Mouse (Mus musculus): ENCODE data around the gene Qrich1.

Gene Qrich1

DNA sequence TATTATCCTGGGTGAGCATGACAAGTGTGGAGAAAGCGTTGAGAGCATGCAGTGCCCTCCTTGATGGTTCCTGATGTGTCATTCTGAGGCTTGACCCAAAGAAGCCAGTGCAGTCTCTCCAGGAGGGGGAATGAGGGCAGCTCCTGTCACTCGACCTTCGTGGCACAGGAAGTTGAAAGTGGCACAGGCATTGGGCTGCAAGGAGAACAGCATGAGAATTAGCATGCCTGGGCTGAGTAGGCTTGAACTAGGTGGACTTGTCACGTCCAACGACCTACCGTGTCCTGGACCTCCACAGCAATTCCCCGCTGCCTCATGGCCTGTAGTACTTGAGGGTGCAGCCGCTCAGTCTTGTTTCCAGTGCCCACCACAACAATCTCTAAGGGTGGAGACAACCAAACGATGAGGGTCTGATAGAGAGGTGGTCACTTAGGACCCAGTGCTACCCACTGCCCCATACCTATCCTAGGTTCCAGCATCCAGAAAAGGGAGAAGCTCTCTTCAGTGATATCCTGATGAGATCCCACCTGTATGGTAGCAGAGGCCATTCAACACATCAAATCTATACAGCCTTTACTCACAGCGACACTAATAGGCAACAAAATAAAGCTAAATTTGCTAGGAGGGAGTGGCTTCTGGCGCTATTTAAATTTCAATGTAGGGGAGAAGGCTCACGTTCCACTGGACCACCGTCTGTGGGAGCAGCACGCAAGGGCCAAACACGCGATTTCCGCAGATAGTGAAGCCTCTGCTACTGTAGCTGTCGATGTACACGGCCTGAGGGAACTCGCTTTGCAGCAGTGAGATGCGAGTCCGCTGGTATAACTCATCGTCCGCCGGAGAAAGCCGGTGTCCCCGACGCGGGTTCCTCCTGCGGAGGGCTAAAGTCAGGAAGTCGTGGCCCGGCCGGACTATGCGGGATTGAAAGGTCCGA, 49.5 kb downstream of the Qrich1 start:
- DNase-seq = no peak

DNA sequence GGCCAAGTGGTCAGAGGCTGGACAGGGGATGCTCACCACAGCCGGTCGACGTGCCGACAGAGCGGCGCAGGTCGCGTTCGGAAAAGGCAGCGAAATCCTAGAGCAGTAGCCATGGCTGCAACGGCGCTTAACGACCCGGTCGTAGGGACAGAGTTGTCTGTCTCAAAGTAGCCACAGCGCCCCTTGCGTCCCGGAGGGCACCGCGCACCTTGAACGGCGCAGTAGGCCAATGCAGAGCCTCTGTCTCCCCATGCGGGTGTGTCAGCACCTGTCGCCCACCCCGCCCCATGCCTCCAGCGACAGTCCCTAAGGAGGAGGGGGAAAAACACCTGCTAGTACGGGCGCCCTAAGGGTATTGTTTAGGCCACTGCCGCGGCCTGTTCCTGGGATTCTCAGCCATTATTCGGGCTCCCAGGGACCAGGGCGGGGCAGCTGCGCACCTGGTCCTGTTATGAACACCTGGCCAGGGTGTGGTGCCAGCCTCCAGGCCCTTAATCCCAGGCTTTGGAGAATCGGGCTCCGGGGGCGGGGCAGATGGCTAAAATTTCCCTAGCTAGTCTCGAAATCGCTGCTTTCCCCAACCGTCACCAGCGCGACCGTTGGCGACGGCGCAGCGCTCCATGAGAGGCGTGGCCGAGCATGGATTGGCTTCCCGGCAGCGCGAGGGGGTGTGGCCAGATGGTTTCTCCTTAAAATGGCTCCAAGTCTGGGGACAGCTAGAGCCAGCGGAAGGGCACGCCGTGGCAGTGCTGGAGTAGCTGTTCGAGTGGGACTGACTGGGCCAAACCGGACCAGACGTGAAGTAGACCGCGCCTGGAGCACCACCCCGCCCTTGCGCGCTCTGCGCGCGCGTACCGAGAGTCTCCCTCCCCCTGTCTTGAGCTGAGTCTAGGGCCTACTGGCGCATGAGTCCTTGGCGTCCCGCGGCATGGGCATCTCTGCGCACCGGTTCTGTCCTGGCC, 50.5 kb downstream of the Qrich1 start, which contains the start of gene Ndufaf3:
TSS of gene Ndufaf3 (minus strand) at position 620 of the 962 bp plus-strand sequence.
- DNase-seq = peak; percentile 97 to 98

DNA sequence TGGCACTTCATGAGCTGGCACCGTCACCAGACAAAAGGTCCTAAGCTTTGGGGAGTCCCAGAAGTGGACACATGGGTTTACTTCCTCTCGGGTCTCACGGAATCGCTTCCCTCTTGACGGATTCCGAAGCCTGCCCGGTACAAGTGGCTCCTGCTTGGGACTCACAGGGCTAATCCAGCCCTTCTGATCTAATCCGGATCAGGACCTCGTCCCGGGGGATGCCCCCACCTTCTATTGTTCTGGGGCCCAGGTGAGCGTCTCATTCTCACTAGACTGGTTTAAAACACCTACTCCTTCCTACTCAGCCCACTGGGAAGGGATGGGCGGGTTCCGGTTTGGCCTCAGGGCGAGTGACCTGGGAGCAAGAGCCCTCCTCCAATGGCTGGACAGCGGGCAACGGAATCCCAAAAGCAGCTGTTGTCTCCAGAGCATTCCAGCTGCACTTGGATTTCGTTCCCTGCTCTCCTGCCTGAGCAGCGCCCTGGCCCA, 51.4 kb downstream of the Qrich1 start:
- peak; percentile 47 to 58 for DNase-seq

DNA sequence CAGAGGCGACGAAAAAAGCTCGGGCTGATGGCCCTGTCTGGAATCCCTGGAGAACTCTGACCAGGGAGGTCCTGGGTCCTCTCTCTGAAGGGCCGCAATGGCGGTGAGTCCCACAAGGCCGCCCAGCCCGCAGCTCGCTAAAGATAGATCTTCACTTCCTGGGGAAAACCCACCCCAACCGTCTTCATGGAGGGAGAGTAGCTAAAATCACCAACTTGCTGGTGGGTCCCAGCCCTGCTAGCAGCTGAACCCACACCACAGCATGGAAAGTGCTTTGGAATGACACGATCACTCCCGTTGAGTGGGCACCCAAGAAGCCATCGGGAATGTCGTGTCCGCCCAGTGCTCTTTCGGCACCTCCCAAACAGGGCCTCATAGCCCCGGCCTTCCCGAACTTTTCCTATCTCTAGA, 51.9 kb downstream of the Qrich1 start:
- no peak for DNase-seq

DNA sequence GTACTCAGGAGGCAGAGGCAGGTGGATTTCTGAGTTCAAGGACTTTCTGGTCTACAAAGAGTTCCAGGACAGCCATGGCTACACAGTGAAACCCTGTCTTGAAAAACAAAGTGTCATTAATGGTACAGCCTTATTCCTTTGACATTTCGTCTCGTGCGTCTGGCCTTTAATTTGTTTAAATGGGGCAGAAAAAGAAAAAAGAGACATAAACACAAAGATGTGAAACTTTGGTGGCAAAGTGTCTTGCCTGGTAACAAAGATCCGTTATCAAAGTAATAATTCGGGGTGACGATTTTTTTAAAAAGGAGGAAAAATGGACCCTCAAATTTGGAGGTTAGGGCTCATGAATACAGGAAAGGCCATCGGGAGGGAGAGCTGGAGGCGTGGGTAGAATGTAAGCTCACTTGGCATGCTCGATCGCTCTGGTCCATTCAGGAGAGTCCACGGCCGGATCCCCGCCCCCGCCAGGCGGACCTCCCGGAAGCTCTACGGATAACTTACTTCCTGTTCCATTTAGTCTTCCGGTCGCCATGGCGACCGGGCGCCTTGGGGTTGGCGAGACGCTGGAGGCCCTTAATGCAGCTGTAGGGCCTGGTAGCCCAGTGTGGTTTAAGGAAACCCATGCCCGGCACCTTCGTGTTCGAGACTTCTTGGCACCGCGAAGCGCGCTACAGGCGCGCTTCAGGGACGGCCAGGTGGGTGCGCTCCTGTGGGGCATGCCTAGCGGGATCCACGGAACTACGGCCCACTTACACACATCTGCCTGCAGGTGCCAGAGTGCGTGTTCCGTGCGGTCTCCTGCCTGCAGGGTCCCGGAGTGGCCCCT, 53.0 kb downstream of the Qrich1 start, which contains the start of gene Dalrd3:
TSS of gene Dalrd3 (plus strand) at position 506 of the 826 bp plus-strand sequence.
- peak; percentile 94 to 96 for DNase-seq

DNA sequence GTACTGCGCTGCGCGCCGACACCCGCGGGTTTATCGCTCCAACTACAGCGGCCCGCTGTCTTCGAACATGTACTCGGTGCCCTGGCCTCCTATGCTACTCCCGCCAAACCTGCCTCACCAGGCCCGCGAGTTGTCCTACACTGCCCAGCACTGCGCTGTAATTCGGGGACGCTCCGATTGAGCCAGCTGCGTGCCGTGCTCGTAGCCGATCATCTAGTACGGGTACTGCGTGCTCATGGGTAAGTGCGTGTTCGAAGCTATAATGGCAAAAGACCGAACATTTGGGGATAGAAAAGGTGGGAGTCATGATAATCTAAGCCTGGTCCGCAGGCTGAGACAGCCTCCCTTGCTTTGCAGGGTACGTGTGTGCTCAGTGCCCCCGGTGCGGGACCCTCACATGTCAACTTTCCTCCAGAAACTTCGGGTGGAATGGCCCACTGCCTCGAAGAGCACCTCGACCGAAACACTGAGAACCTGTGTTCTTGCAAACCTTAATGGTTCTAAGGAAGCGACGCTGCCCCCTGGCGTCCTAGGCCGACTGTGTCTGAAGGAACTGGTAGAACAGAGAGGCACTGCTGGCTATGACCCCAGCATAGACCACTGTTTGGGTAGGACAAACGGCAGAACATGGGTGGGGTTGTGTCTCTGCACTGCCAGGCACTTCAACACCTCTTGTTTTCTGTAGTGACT, 53.7 kb downstream of the Qrich1 start:
- peak; percentile 82 to 85 for DNase-seq

DNA sequence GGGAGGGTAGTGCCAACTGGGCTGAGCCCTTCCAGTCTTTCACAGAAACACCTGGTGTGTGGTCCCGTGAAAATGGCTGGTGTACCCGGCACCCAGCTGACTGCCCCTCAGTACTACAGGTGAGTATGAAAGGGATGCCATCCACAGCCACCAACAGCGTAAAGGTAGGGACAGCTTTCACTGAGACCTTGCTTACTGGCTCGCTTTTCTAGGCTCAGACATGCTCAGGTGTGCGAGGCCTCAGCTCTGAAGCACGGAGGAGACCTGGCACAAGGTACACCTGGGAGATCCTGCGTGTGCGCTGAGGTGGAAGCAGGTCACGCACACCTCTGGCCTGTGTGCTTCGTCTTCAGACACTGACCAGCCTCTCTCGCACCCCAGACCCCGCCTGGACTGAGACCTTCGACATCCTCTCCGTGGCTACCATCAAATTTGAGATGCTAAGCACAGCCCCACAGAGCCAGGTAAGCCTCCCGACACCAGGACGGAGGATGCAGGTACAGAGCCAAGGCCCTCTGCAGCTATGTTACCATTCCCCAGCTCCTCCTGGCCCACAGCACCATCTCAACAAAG, 54.9 kb downstream of the Qrich1 start:
- DNase-seq = no peak

DNA sequence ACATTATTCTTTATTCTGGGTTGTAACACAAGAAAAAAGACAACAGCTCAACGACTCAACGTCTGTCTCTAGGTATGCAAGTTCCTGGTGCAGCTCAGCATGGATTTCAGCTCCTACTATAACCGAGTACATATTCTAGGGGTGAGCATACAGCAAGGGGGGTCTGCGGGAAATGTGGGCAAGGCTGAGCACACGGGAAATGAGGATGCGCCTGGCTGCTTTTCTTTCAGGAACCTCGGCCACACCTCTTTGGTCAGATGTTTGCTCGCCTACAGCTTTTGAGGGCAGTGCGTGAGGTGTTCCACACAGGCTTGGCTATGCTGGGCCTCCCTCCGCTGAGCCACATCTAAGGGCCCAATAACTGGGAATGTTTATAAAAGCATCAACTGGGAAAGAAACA, 55.7 kb downstream of the Qrich1 start:
- DNase-seq = no peak

DNA sequence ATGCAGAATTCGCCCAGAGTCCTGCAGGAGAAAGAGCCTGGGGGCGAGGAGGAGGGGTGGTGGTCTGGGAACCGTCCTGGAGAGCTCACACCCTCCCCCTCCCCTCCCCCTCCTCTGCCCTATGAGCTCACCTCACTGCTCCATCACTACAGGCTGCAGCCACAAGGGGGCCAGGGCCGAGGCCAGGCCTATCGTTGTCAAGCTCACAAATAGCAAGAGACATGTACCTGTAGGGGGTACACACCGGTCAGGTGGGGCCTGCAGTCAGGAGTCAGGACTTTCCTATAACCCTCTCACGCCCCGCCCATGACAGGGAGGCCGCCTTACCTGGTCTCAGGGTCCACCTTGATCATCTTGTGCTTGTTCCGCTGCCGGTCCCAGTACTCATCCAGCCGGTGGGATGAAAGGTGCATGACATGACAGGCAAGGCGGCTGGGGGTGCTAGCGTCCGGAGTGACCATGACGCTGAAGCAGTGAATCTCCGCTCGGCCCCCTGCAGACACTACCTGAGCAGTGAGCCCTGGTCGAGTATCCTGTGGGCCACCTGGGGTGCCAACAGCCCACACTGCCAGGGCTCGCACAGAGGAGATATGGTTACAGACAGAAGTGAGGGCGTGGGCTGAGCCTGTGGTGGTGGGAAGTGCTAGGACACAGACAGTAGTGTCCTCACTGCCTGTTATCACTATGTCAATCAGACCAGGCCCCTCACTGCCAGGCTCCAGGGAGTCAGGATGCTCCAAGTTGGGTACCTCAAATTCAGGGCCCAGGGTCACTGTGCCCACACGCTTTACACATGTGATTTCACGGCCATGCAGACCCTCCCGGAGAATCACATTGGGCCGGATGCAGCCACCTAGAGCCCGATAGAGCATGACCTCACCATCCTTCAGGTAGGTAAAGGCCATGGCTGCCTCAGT, 57.4 kb downstream of the Qrich1 start:
- peak in 1 of 2 experiments; percentile 44 for DNase-seq

DNA sequence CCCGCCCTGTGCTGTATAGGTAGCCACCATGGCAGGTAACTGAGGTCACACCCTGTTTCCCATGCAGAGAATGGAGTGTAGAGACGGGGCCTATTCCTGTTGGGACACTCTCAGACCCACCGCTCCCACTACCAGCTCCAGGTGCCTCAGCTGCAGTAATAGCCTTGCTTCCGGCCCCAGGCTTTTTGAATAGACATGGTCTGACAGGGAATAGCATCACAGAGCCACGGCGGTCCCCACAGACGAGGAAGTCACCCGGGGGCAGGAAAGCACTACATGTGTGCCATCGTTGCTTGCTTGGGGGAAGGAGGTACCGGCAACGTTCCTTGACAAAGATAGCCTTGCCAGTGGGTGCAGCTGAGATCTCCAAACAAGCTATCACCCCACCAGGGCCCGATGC, 58.3 kb downstream of the Qrich1 start:
- DNase-seq = no peak

DNA sequence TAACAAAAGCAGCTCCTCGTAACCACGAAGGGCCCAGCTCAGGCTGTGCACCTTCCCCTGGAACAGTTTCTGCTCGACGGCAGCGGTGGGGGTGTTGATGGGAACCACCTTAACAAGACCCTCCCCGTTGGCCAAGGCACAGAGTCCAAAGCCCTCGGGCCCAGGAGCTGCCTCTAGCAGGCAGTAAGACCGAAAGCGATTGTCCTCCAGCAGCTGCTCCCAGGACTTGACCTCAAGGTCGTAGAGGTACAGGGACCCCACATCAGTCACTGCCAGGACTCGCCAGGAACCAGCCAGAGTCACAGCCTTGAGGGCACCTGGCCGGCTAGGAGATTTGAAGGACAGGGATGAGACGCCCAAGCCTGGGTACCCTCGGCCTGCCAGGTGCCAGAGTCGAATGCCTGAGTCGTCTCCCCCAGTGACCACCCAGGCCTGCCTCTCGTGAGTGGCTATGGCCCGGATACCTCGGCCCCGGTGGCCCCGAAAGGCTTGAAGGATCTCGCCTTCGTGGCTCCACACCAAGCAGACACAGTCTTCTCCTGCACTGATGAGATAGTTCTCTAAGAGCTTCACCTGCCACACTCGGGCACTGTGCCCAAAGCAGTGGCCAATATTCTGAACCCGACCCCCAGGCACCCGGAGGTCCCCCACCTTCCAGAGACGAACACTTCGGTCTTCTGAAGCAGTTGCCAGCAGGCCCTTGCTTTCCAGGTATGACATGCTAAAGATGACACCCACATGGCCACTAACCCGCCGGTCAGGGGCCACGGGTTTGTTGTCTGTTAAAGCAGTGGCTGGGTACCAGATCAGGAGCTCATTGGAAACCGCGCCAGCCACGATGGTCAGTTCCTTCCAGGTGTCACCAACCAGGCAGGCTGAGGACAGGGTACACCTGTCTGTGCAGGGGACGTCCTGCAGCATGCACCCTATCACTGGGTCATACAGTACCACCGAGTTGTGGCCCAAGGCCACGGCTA, 59.0 kb downstream of the Qrich1 start:
- no peak for DNase-seq

DNA sequence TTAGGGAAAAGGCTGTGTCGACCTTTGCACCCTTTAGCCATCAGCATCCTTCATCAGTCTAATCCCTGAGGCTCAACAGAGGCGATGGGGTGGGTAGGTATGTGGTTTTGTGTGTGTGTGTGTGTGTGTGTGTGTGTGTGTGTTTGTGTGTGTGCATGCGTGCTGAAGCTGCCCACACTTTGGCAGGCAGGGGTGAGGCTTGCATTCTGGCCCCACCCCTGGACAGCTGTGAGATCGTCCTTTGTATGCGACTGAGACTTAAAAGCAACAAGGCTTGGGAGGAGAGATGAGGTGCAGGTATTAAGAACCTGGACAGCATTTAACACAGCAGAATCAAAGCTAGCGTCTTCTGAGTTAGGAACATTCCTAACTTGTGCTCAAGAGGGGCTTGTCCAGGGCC, 60.4 kb downstream of the Qrich1 start:
- no peak for DNase-seq

DNA sequence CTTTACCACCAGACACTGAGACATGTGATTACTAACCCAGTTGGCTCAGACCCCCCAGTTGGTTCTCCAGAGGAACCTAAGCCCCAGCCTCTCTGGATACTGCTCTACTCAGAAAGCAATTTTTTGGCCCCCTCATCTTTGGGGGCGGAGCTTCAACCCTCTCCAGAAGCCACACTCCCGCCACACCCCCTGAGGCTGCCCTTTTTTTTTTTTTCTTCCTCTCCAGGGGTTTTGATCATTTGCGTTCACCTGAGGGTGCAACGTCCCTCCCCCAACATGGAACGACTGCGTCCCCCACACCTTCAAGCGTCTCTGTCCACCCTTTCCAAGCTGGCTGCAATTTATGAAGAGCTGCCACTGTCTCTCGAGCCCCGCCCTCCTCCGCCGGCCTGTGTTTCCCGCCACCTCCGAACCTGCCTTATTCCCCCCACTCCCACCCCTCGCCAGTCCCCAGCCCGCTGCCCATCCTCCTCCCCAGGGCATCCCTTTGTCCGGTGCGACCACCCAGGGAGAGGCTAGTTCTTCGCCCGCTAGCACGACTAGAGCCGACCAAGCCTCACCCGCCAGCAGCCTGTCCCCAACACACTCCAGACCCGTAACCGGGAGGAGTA, 61.4 kb downstream of the Qrich1 start:
- DNase-seq = peak; percentile 63 to 73

DNA sequence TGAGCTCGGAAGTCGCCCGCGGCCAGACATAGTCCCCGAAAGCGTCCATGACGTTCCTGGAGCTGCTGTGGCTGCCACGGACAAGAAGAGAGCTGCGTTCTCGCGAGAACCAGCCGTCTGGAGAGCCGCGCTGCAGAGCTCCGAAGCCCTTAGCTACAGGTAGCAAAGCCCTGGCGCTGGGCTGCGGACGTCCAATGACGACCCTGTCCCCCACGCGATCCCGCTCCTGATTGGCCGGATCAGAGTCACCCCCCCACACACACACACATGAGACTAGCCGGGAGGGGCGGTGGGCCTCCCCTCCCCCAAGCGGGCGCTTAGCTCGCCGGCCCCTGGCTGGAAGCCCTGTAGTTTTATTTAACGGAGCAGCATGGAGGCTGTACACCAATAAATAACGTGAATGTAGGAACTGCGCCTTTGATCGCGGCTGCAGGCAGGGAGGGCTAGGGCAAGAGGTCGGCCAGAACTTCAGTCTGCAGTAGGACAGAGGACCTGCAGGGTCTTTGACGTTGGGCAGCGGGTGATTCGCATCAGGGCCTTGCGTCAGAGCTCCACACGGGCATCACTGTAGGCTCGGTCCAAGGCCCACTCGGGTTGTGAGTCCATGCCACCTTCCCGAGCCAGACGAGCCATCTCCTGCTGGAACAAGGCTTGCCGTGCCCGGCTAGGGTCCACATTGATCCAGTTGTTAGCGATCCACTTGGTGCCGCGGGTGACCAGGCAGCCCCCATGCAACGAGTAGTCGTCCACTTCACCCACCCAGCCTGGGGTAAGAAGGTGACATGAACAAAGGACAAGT, 62.1 kb downstream of the Qrich1 start, which contains the start of gene Wdr6:
TSS of gene Wdr6 (minus strand) at position 195 of the 799 bp plus-strand sequence.
- peak; percentile 95 to 96 for DNase-seq

DNA sequence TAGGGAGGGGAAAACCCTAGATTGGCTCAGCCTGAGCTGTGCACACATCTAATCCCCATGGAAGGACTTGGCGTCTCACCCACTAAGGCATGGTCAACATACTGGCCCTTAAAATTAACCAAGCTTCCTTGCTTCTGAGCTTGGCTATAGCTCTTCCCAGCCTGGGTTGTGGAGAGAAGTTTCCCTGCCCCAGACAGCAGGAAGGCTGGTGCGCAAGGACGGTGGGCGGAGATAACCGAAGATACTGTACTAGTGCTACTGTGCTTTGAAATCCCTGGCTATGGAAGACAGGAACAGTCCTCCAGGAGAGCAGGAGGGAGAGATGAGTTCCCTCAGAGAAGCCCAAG, 62.7 kb downstream of the Qrich1 start:
- no peak for DNase-seq

DNA sequence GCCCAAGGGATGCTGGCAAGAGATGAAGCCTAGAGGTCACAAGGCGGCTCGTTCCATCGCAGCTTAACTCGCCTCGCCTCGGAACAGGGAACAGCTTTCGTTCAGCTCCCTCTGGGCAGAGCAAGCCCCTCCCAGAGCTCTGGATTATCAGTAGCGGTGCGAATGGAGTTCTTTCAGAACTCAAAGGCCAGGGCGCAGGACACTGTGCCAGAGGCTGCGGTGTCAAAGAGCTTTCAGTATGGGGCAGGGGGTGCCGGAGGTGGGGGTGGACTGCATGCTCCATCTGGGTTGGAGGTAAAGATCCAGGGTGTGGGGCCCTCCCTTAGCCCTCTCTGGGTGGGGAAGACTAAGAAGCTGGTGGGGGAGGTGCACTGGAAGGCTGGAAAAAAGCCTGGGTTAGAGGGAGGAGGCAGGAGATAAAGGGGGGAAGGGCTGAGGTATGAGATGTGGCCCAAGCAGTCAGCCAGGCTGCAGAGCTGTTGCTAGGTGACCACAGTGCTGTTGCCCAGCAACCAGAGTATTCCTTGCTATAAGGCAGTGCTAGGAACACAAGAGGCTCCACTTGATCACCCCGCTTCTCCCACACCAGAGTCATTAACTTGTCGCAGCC, 71.1 kb downstream of the Qrich1 start:
- peak; percentile 69 to 78 for DNase-seq

DNA sequence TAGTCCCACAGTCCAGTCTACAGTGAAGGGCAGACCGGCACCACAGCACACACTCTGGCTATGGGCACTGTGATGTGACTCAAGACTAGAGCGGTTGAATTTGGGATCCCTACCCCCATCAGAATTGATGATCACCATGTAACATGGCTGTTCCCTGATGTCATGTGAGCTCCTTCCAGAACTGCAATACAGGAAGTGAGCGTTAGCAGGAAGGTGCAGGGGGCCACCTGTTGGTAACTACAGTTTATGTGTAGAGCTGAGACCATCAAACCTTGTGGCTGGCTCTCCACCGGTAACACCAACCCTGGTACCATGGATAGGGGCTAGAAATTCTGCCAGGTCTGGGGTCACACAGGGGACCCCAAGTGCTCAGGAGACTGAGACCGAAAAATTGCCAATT, 72.6 kb downstream of the Qrich1 start:
- DNase-seq = no peak

Data from lung, adult 18-20 months (tissue).